ENCODE assay signal across 8 mouse cellular contexts in the genomic region with DNA sequence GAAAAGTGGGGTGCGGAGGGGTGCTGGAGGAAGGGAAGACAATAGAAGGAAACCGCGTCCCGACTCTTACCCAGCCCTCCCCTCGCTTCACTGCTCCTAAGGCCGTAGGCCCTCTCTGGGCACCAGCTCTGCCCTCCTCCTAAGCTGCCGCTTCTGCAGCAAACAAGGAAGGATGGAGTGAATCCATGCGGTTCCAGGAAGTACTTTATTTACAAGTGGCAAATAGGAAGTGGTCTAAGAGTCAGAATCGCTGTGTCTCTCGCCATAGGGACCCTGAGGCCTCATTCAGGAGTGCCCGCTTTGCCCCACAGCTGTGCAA. TPM values are rescaled to one million over a fixed set of nuclear protein-coding genes. Genes with fewer than 3 reads are reported as not detected.
DNase-seq lines count a peak whose midpoint lies in the region; ATAC-seq and TF ChIP-seq lines count a peak whose summit lies in the region.

A gene (minus strand): TSS at position 185 of the 319 bp plus-strand sequence.

- peak within 1 kb of the TSS; percentile 97 for H3K9ac ChIP-seq in heart, adult 2 months (ENCODE audit: low read depth, low read length)
- peak within 1 kb of the TSS; percentile 96 for H3K9ac ChIP-seq in hindbrain, postnatal 0 days (replicated peaks; ENCODE audit: low read length)
- peak within 1 kb of the TSS; percentile 96 for H3K9ac ChIP-seq in lung, embryonic 16.5 days (ENCODE audit: low read length)

- H3K36me3 ChIP-seq in heart, adult 2 months (ENCODE audit: control insufficient read depth, insufficient read depth, low read length), result peaks cover 6% of the 10 kb centered on the region
- H3K36me3 ChIP-seq in hindbrain, postnatal 0 days (ENCODE audit: insufficient read depth, low read length), result no peaks in the 10 kb centered on the region
- no peaks in the 10 kb centered on the region for H3K36me3 ChIP-seq in lung, embryonic 16.5 days (ENCODE audit: control insufficient read depth, insufficient read depth, low read length)

- WGBS in heart, adult 2 months, result 9% methylated on average over 11 of the region's 11 CpGs
- 6% methylated on average over 11 of the region's 11 CpGs for WGBS in hindbrain, postnatal 0 days
- 6% methylated on average over 11 of the region's 11 CpGs for WGBS in lung, embryonic 16.5 days

- peak within 1 kb of the TSS; percentile 98 for H3K4me3 ChIP-seq in heart, adult 2 months
- H3K4me3 ChIP-seq in gastrocnemius, adult 2 months, result peak within 1 kb of the TSS; percentile 100
- peak within 1 kb of the TSS; percentile 96 for H3K4me3 ChIP-seq in hindbrain, postnatal 0 days (ENCODE audit: low read length)
- H3K4me3 ChIP-seq in lung, embryonic 16.5 days (ENCODE audit: low read length), result peak within 1 kb of the TSS; percentile 93

- H3K27me3 ChIP-seq in heart, adult 2 months (ENCODE audit: control insufficient read depth, insufficient read depth, low read length), result no peaks in the 10 kb centered on the region
- no peaks in the 10 kb centered on the region for H3K27me3 ChIP-seq in hindbrain, postnatal 0 days (ENCODE audit: insufficient read depth, low read length)
- no peaks in the 10 kb centered on the region for H3K27me3 ChIP-seq in lung, embryonic 16.5 days (ENCODE audit: control insufficient read depth, insufficient read depth, low read depth, low read length)

- peaks cover 6% of the 10 kb centered on the region for H3K4me1 ChIP-seq in heart, adult 2 months (ENCODE audit: control insufficient read depth, insufficient read depth, low read length)
- peaks cover 3% of the 10 kb centered on the region; the same call in 1 of the 2 replicates for H3K4me1 ChIP-seq in hindbrain, postnatal 0 days (ENCODE audit: insufficient read depth, low read length)
- H3K4me1 ChIP-seq in lung, embryonic 16.5 days (replicated peaks; ENCODE audit: control insufficient read depth, insufficient read depth, low read length), result peaks cover 24% of the 10 kb centered on the region

- H3K9me3 ChIP-seq in hindbrain, postnatal 0 days (ENCODE audit: low read length), result no peaks in the 10 kb centered on the region
- H3K9me3 ChIP-seq in lung, embryonic 16.5 days (ENCODE audit: control insufficient read depth, low read length), result no peaks in the 10 kb centered on the region

- peak within 1 kb of the TSS; percentile 94 for H3K4me2 ChIP-seq in hindbrain, postnatal 0 days (ENCODE audit: low read depth, low read length)
- peak within 1 kb of the TSS; percentile 77 for H3K4me2 ChIP-seq in lung, embryonic 16.5 days (ENCODE audit: low read depth, low read length)

- no peak for TF ChIP-seq EP300 in heart, adult 2 months (IDR thresholded peaks at IDR 0.05; ENCODE audit: insufficient read depth, low read depth, low read length)

- no peak for DNase-seq in heart, adult 2 months
- DNase-seq in heart, adult 9 months (ENCODE audit: low spot score in 2 of 2), result no peak
- no peak for DNase-seq in adrenal gland, postnatal 10 days
- DNase-seq in gastrocnemius, adult 2 months, result no peak
- DNase-seq in hindbrain, postnatal 0 days (ENCODE audit: low spot score), result no peak
- DNase-seq in ovary, postnatal 10 days (ENCODE audit: low spot score), result no peak
- no peak for DNase-seq in kidney, adult 9 months

- H3K27ac ChIP-seq in heart, adult 2 months, result peak within 1 kb of the TSS; percentile 97
- H3K27ac ChIP-seq in gastrocnemius, adult 2 months, result peak within 1 kb of the TSS; percentile 98
- peak within 1 kb of the TSS; percentile 85 for H3K27ac ChIP-seq in hindbrain, postnatal 0 days
- H3K27ac ChIP-seq in lung, embryonic 16.5 days (ENCODE audit: low read length), result peak within 1 kb of the TSS; percentile 90

- peaks cover 4% of the 10 kb centered on the region for H3K79me2 ChIP-seq in heart, adult 2 months (replicated peaks; ENCODE audit: control insufficient read depth, insufficient read depth, low read length)

- no peak for TF ChIP-seq POLR2A in heart, adult 2 months (IDR thresholded peaks at IDR 0.05; ENCODE audit: insufficient read depth, low read depth, low read length)

- no peak for TF ChIP-seq CTCF in heart, adult 2 months (IDR thresholded peaks at IDR 0.05)
- TF ChIP-seq CTCF in gastrocnemius, adult 2 months (IDR thresholded peaks at IDR 0.05), result no peak
- TF ChIP-seq CTCF in hindbrain, postnatal 0 days (IDR thresholded peaks at IDR 0.05; ENCODE audit: low read depth), result no peak

- peak; percentile 49 for ATAC-seq in hindbrain, postnatal 0 days
- ATAC-seq in lung, embryonic 16.5 days (ENCODE audit: low read depth), result peak; percentile 34; the same call in 1 of the 2 replicates

- intact Hi-C loops in heart, adult 2 months (cut with DNase I), result loop anchor here (1.0 to 5.0 kb wide), 6 partner anchors 19 to 467 kb away; a partner anchor contains a TSS
- intact Hi-C loops in gastrocnemius, adult 2 months (cut with DNase I), result loop anchor here (2.0 to 10.0 kb wide), 4 partner anchors 37 to 101 kb away; no protein-coding TSS in a partner anchor

RNA-seq across cellular contexts. Expression of the gene that starts here (rescaled TPM):
- 10 to 100 TPM; 70.2 to 75.6 TPM for total RNA-seq in heart, adult 2 months (2021)
- polyA plus RNA-seq in heart, adult 2 months (2012; rRNA removed), result 21.4 and 38.8 TPM in 2 replicates
- 10 to 100 TPM; 82.8 to 91.1 TPM for total RNA-seq in adrenal gland, postnatal 10 days (2021)
- 10 to 100 TPM; 29.7 to 40.0 TPM for total RNA-seq in gastrocnemius, adult 2 months (2021)
- 18.7 and 27.5 TPM in 2 replicates for total RNA-seq in hindbrain, postnatal 0 days (2014; rRNA removed)
- 14.2 and 15.0 TPM in 2 replicates for polyA plus RNA-seq in hindbrain, postnatal 0 days (2015; fragmentation: Nextera tagmentation; extraction: Ambion mirVana)
- polyA plus RNA-seq in lung, embryonic 16.5 days (2015; fragmentation: Nextera tagmentation; extraction: Ambion mirVana), result 33.8 and 35.9 TPM in 2 replicates
